Mouse (Mus musculus) testis, adult 2 months (tissue): Measurements from ENCODE around the gene Fgg. TPM values are rescaled to one million over a fixed set of nuclear protein-coding genes. Genes with fewer than 3 reads are reported as not detected.

ENCODE experiments used
- H3K27ac ChIP-seq: fragments of 200-500 bp; 2 replicates; pipeline ENCODE4 v1.5.1; 2012; ENCODE audit warnings: low read depth, low read length; ENCODE audit not compliant: control insufficient read depth, insufficient read depth
- H3K27me3 ChIP-seq: fragments of 200-500 bp; 2 replicates; pipeline ENCODE4 v1.6.1; 2012; ENCODE audit warnings: mild to moderate bottlenecking, low read length, moderate library complexity; ENCODE audit not compliant: control insufficient read depth, insufficient read depth
- H3K36me3 ChIP-seq: fragments of 200-500 bp; 2 replicates; pipeline ENCODE4 v1.6.1; 2012; ENCODE audit warnings: mild to moderate bottlenecking, low read length; ENCODE audit not compliant: control insufficient read depth, insufficient read depth
- H3K4me1 ChIP-seq: fragments of 200-500 bp; 2 replicates; pipeline ENCODE4 v1.6.1; 2012; ENCODE audit warnings: low read length; ENCODE audit not compliant: control insufficient read depth, insufficient read depth
- H3K4me3 ChIP-seq: fragments of 200-500 bp; 2 replicates; pipeline ENCODE4 v1.5.1; 2012; ENCODE audit warnings: low read depth, mild to moderate bottlenecking, low read length, moderate library complexity, mixed read lengths; ENCODE audit not compliant: control insufficient read depth
- CTCF ChIP-seq: fragments of 200-500 bp; IDR thresholded peaks from 2 replicates; pipeline ENCODE4 v1.5.1; 2012; ENCODE audit warnings: low read depth, mild to moderate bottlenecking, inconsistent platforms, low read length, moderate library complexity; ENCODE audit not compliant: control insufficient read depth, insufficient read depth, insufficient replicate concordance
- POLR2A ChIP-seq: fragments of 200-500 bp; IDR thresholded peaks from 2 replicates; pipeline ENCODE4 v1.6.1; 2012; ENCODE audit warnings: low read depth, mild to moderate bottlenecking, inconsistent platforms, low read length, moderate library complexity; ENCODE audit not compliant: control insufficient read depth
- polyA plus RNA-seq: library from polyadenylated mRNA; depleted of rRNA; stranded (reverse); fragments of >200 nt; gene quantifications from 2 replicates; pipeline ENCODE4 v1.2.3, GENCODE M21; 2012

Fgg gene
- polyA plus RNA-seq, 1 experiment = 0.20 TPM

GRCm38 (mm10) chr3:83042451-83042850, 34.9 kb downstream of the Fgg start:
- no peak overlapping the region for H3K27ac ChIP-seq
- H3K36me3 ChIP-seq = no peaks in the 10 kb centered on the region
- H3K27me3 ChIP-seq = no peaks in the 10 kb centered on the region
- H3K4me1 ChIP-seq = no peaks in the 10 kb centered on the region
- TF ChIP-seq POLR2A = no peak
- no peak for TF ChIP-seq CTCF
- no peak overlapping the region for H3K4me3 ChIP-seq

DNA sequence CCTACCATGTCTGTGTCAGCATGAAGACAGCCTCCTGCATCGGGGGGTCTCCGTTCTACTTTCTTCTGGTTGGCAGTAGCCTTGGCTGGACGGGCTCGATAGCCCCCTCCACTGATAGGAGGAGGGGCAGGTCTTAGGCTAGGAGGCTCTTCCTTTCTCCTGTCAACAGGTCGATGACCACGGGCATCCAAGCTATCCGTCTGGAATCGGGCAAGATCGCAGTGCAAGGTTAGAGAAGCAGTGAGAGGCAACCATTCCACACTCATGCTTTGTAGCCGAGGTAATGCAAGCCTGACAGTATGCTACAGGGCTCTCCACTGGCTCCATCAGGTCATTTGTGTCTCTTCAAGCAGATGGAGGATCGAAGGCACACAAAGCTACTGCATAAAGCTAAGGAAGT, 39.1 kb downstream of the Fgg start:
- Histone ChIP-seq H3K4me3 (no peak overlapping the region), H3K27me3 (no peaks in the 10 kb centered on the region), H3K27ac (no peak overlapping the region), H3K4me1 (no peaks in the 10 kb centered on the region), H3K36me3 (no peaks in the 10 kb centered on the region)
- no peak for TF ChIP-seq CTCF
- no peak for TF ChIP-seq POLR2A

GRCm38 (mm10) chr3:83049680-83050079, 42.2 kb downstream of the Fgg start, which contains the start of gene Fgb:
Fgb (minus strand) TSS chr3:83049863.
- Histone ChIP-seq H3K27me3 (no peaks in the 10 kb centered on the region), H3K4me3 (no peak within 1 kb of the TSS), H3K36me3 (no peaks in the 10 kb centered on the region), H3K4me1 (peaks cover 2% of the 10 kb centered on the region; the same call in 1 of the 2 replicates), H3K27ac (no peak within 1 kb of the TSS)
- TF ChIP-seq POLR2A (no peak), CTCF (no peak)

- Histone ChIP-seq H3K4me3 (no peak overlapping the region), H3K27me3 (no peaks in the 10 kb centered on the region), H3K36me3 (no peaks in the 10 kb centered on the region), H3K4me1 (peaks cover 2% of the 10 kb centered on the region; the same call in 1 of the 2 replicates), H3K27ac (no peak overlapping the region)
- TF ChIP-seq POLR2A (no peak), CTCF (no peak)
Measured at GRCm38 (mm10) chr3:83050661-83051060, 43.1 kb downstream of the Fgg start.

GRCm38 (mm10) chr3:83052102-83052501, 44.6 kb downstream of the Fgg start:
- H3K27me3 ChIP-seq = no peaks in the 10 kb centered on the region
- H3K36me3 ChIP-seq = no peaks in the 10 kb centered on the region
- TF ChIP-seq POLR2A = no peak
- TF ChIP-seq CTCF = no peak
- no peak overlapping the region for H3K27ac ChIP-seq
- H3K4me3 ChIP-seq = no peak overlapping the region
- H3K4me1 ChIP-seq = peaks cover 6% of the 10 kb centered on the region; the same call in 1 of the 2 replicates

- Histone ChIP-seq H3K36me3 (no peaks in the 10 kb centered on the region), H3K27me3 (no peaks in the 10 kb centered on the region), H3K4me1 (peaks cover 6% of the 10 kb centered on the region; the same call in 1 of the 2 replicates), H3K27ac (no peak overlapping the region), H3K4me3 (no peak overlapping the region)
- TF ChIP-seq POLR2A = no peak
- no peak for TF ChIP-seq CTCF
Measured at GRCm38 (mm10) chr3:83053126-83053525, 45.6 kb downstream of the Fgg start.

- H3K36me3 ChIP-seq = no peaks in the 10 kb centered on the region; the same call in 1 of the 2 replicates
- TF ChIP-seq CTCF (no peak), POLR2A (no peak)
- peaks cover 6% of the 10 kb centered on the region; the same call in 1 of the 2 replicates for H3K4me1 ChIP-seq
- H3K4me3 ChIP-seq = no peak overlapping the region
- H3K27ac ChIP-seq = no peak overlapping the region
- H3K27me3 ChIP-seq = no peaks in the 10 kb centered on the region
Measured at GRCm38 (mm10) chr3:83053758-83054157, 46.2 kb downstream of the Fgg start.
